Mouse (Mus musculus) liver, embryonic 15.5 days (tissue): ENCODE results near the gene Nsun7. TPM values are rescaled to one million over a fixed set of nuclear protein-coding genes. Genes with fewer than 3 reads are reported as not detected.
A peak's percentile ranks its signal among the peaks of the same experiment; 100 is the strongest.
"Not testable (repeated sequence)": the region's sequence is repeated elsewhere in the genome, so short reads cannot be mapped to it uniquely, and the experiment has no call there.

Source experiments
- ATAC-seq: fragments of 200-750 bp; cut with Nextera tagmentation; 2 replicates; pipeline ENCODE4 v1.8.0; 2017; ENCODE audit warnings: moderate number of reproducible peaks, mild to moderate bottlenecking, moderate library complexity; ENCODE audit not compliant: insufficient read depth
- H3K27ac ChIP-seq: fragments of 300-500 bp; sonication (generic); replicated peaks from 2 replicates; pipeline ENCODE4 v1.5.1; 2015; ENCODE audit warnings: mild to moderate bottlenecking, inconsistent platforms
- H3K27me3 ChIP-seq: fragments of 300-500 bp; sonication (generic); 2 replicates; pipeline ENCODE4 v1.6.1; 2015; ENCODE audit warnings: mild to moderate bottlenecking, inconsistent platforms
- H3K36me3 ChIP-seq: fragments of 300-500 bp; sonication (generic); replicated peaks from 2 replicates; pipeline ENCODE4 v1.6.1; 2015; ENCODE audit warnings: moderate library complexity, mild to moderate bottlenecking, inconsistent platforms
- H3K4me1 ChIP-seq: fragments of 300-500 bp; sonication (generic); replicated peaks from 2 replicates; pipeline ENCODE4 v1.6.1; 2015; ENCODE audit warnings: inconsistent platforms
- H3K4me2 ChIP-seq: fragments of 300-500 bp; sonication (generic); 2 replicates; pipeline ENCODE4 v1.6.1; 2015; ENCODE audit warnings: moderate library complexity, mild to moderate bottlenecking, inconsistent platforms
- H3K4me3 ChIP-seq: fragments of 300-500 bp; sonication (generic); replicated peaks from 2 replicates; pipeline ENCODE4 v1.5.1; 2015; ENCODE audit warnings: mild to moderate bottlenecking, inconsistent platforms
- H3K9ac ChIP-seq: fragments of 300-500 bp; sonication (generic); 2 replicates; pipeline ENCODE4 v1.6.1; 2015; ENCODE audit warnings: moderate library complexity, mild to moderate bottlenecking, inconsistent platforms
- H3K9me3 ChIP-seq: fragments of 300-500 bp; sonication (generic); replicated peaks from 2 replicates; pipeline ENCODE4 v1.6.1; 2016; ENCODE audit warnings: inconsistent platforms
- WGBS: fragments of 180-500 bp; shearing (Covaris S2); methylation state at CpG from one replicate; pipeline ENCODE4 v1.1.7; 2015; ENCODE audit warnings: mixed read lengths; ENCODE audit not compliant: insufficient replicate concordance; 5-methylcytosine and 5-hydroxymethylcytosine counted together
- polyA plus RNA-seq: library from polyadenylated mRNA; unstranded; fragments of >200 nt; fragmentation: Nextera tagmentation; extraction: Ambion mirVana; gene quantifications from 2 replicates; pipeline ENCODE4 v1.2.1, GENCODE M21; 2015

The Nsun7 gene
- polyA plus RNA-seq, 1 experiment from 2014 or later, result not detected

GRCm38 (mm10) chr5:66244043-66244660 is 15.5 kb upstream of the Nsun7 start:
- Histone ChIP-seq H3K9me3 (no peaks in the 10 kb centered on the region), H3K9ac (no peak overlapping the region), H3K4me2 (no peak overlapping the region), H3K36me3 (no peaks in the 10 kb centered on the region), H3K4me3 (no peak overlapping the region), H3K27me3 (no peaks in the 10 kb centered on the region), H3K4me1 (no peaks in the 10 kb centered on the region), H3K27ac (no peak overlapping the region)
- 51% methylated on average over 6 of the region's 6 CpGs for WGBS
- ATAC-seq, result no peak

- Histone ChIP-seq H3K27me3 (no peaks in the 10 kb centered on the region), H3K4me3 (no peak overlapping the region), H3K36me3 (no peaks in the 10 kb centered on the region), H3K9me3 (no peaks in the 10 kb centered on the region), H3K9ac (no peak overlapping the region), H3K4me1 (no peaks in the 10 kb centered on the region), H3K27ac (no peak overlapping the region), H3K4me2 (no peak overlapping the region)
- no peak for ATAC-seq
- WGBS, result 31% methylated on average over 10 of the region's 10 CpGs
Measured at GRCm38 (mm10) chr5:66245958-66246497, 13.7 kb upstream of the Nsun7 start.

GRCm38 (mm10) chr5:66253219-66253618 is 6.5 kb upstream of the Nsun7 start:
- Histone ChIP-seq H3K9me3 (no peaks in the 10 kb centered on the region), H3K4me1 (no peaks in the 10 kb centered on the region), H3K36me3 (no peaks in the 10 kb centered on the region), H3K9ac (no peak overlapping the region), H3K4me3 (no peak overlapping the region), H3K27me3 (no peaks in the 10 kb centered on the region), H3K27ac (no peak overlapping the region), H3K4me2 (no peak overlapping the region)
- no peak for ATAC-seq
- 71% methylated on average over 5 of the region's 5 CpGs for WGBS

- Histone ChIP-seq H3K27me3 (peaks cover 11% of the 10 kb centered on the region), H3K4me1 (no peaks in the 10 kb centered on the region), H3K27ac (no peak overlapping the region), H3K36me3 (no peaks in the 10 kb centered on the region), H3K4me3 (no peak overlapping the region), H3K9ac (no peak overlapping the region), H3K4me2 (no peak overlapping the region), H3K9me3 (no peaks in the 10 kb centered on the region)
- 74% methylated on average over 10 of the region's 10 CpGs for WGBS
- no peak for ATAC-seq
Measured at GRCm38 (mm10) chr5:66255044-66255443, 4.7 kb upstream of the Nsun7 start.

DNA sequence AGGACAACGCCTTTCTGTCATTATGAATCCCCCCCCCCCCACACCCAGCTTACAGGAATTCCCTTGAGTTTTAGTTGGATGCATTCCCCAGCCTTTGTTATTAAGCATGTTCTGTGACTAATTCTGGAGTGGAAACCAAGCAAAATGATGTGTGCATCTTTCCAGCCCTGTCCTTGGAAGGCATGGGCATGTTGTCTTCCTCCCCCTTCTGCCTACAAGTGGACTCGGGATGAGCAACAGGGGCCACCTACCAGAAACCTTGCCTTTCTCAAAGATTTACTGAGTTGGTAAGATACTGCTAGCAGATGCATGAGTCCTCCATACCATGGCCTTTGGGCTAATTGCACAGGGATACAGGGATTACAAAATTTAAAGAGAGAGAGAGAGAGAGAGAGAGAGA is 697 bp upstream of the Nsun7 start:
- H3K4me3 ChIP-seq, result no peak overlapping the region
- H3K36me3 ChIP-seq, result no peaks in the 10 kb centered on the region
- no peaks in the 10 kb centered on the region for H3K9me3 ChIP-seq
- no peak overlapping the region for H3K27ac ChIP-seq
- WGBS, result 46% methylated on average over 2 of the region's 2 CpGs
- H3K9ac ChIP-seq, result no peak overlapping the region
- no peak overlapping the region for H3K4me2 ChIP-seq
- ATAC-seq, result no peak
- H3K27me3 ChIP-seq, result peaks cover 15% of the 10 kb centered on the region
- H3K4me1 ChIP-seq, result no peaks in the 10 kb centered on the region

DNA sequence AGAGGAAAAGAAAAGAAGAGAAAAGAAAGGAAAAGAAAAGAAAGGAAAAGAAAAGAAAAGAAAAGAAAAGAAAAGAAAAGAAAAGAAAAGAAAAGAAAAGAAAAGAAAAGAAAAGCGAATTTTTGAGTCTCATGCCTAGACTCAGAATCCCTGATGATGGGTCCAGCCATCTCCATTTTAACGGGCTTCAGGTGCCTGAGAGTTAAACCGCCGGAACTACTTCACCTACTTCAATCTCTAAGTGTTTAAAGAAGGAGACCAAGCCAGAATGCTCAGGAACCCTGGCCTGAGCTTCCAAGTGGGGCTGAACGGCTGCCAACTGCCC is 304 bp upstream of the Nsun7 start:
- H3K9me3 ChIP-seq, result not testable (repeated sequence)

DNA sequence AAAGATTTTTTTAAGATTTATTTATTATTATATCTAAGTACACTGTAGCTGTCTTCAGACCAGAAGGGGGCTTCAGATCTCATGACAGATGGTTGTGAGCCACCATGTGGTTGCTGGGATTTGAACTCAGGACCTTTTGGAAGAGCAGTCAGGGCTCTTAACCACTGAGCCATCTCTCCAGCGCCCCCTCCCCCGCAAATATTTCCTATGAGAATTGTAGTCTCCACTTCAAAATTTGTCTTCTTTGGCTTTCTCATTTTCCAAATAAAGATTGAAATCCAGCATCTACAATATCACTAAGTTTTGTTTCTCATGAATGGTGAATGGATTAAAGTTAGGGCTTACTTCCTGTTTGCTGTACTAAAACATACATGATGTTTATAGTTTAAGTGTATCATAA is 2.8 kb downstream of the Nsun7 start:
- 48% methylated on average over 2 of the region's 2 CpGs for WGBS
- no peak for ATAC-seq
- peaks cover 15% of the 10 kb centered on the region for H3K27me3 ChIP-seq
- H3K9ac ChIP-seq, result no peak overlapping the region
- no peak overlapping the region for H3K27ac ChIP-seq
- no peaks in the 10 kb centered on the region for H3K9me3 ChIP-seq
- H3K4me1 ChIP-seq, result no peaks in the 10 kb centered on the region
- H3K4me3 ChIP-seq, result no peak overlapping the region
- no peaks in the 10 kb centered on the region for H3K36me3 ChIP-seq
- H3K4me2 ChIP-seq, result no peak overlapping the region

More for the DNA sequence above, 304 bp upstream of the Nsun7 start:
- H3K27ac ChIP-seq, H3K36me3 ChIP-seq, ATAC-seq, H3K4me1 ChIP-seq, H3K9ac ChIP-seq: not testable (repeated sequence)
- Histone ChIP-seq H3K4me2 (peak overlapping the region; percentile 66), H3K27me3 (peaks cover 15% of the 10 kb centered on the region), H3K4me3 (peak overlapping the region; percentile 45)
- 8% methylated on average over 5 of the region's 5 CpGs for WGBS

DNA sequence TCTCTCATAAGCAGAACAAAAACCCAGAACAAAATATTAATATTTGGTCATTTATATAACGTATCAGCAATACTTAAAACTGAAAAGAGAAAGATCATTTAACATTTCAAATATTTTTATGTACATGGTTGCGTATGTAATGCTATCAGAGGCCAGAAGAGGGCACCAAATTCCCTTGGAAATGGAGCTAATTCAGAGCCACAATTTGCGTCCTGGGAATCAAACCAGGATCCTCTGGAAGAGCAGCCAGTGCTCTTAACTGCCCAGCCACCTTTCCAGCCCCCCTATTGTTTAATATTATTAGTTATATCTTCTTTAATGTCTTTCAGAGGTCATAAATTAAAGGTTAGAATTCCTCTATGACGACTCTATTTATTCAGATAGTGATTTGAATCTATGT is 3.7 kb downstream of the Nsun7 start:
- Histone ChIP-seq H3K27me3 (peaks cover 15% of the 10 kb centered on the region), H3K36me3 (no peaks in the 10 kb centered on the region), H3K4me3 (no peak overlapping the region), H3K9me3 (no peaks in the 10 kb centered on the region), H3K4me2 (no peak overlapping the region), H3K4me1 (no peaks in the 10 kb centered on the region), H3K27ac (no peak overlapping the region), H3K9ac (no peak overlapping the region)
- ATAC-seq, result no peak
- WGBS, result 27% methylated on average over 4 of the region's 4 CpGs

DNA sequence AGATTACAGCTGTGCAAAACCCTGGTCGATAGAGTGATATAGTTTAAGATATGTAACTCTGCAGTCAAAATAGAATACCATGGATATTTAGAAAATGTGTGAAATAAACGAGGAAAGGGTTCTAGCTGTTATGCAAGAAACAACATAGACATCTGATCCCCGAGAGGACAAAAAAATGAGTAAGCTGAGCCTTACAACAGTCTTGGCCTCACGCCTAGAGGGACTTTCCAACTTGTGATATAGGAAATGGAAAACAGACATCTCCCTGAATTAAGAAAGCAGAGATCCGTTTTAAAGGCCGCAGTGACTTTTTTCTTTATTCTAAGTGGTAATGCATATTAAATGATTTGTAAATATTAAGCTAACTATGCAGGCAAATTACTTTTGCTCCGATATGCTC is 9.9 kb downstream of the Nsun7 start:
- no peaks in the 10 kb centered on the region for H3K4me1 ChIP-seq
- 63% methylated on average over 7 of the region's 7 CpGs for WGBS
- no peaks in the 10 kb centered on the region for H3K9me3 ChIP-seq
- no peak overlapping the region for H3K27ac ChIP-seq
- H3K36me3 ChIP-seq, result no peaks in the 10 kb centered on the region
- H3K9ac ChIP-seq, result no peak overlapping the region
- H3K4me3 ChIP-seq, result no peak overlapping the region
- no peak for ATAC-seq
- no peaks in the 10 kb centered on the region for H3K27me3 ChIP-seq
- no peak overlapping the region for H3K4me2 ChIP-seq

- no peaks in the 10 kb centered on the region for H3K27me3 ChIP-seq
- no peak overlapping the region for H3K4me3 ChIP-seq
- H3K36me3 ChIP-seq, result no peaks in the 10 kb centered on the region
- no peak overlapping the region for H3K4me2 ChIP-seq
- H3K9ac ChIP-seq, result no peak overlapping the region
- no peaks in the 10 kb centered on the region for H3K4me1 ChIP-seq
- no peaks in the 10 kb centered on the region for H3K9me3 ChIP-seq
- no peak overlapping the region for H3K27ac ChIP-seq
- no peak for ATAC-seq
- WGBS, result 60% methylated on average over 2 of the region's 2 CpGs
Measured at GRCm38 (mm10) chr5:66271141-66271540, 11.4 kb downstream of the Nsun7 start.

- H3K4me1 ChIP-seq, result no peaks in the 10 kb centered on the region
- H3K27me3 ChIP-seq, result no peaks in the 10 kb centered on the region
- H3K4me3 ChIP-seq, result no peak overlapping the region
- H3K9ac ChIP-seq, result no peak overlapping the region
- no peak for ATAC-seq
- no peaks in the 10 kb centered on the region for H3K36me3 ChIP-seq
- 63% methylated on average over 3 of the region's 3 CpGs for WGBS
- H3K9me3 ChIP-seq, result no peaks in the 10 kb centered on the region
- no peak overlapping the region for H3K4me2 ChIP-seq
- H3K27ac ChIP-seq, result no peak overlapping the region
Measured at GRCm38 (mm10) chr5:66274417-66274816, 14.7 kb downstream of the Nsun7 start.

DNA sequence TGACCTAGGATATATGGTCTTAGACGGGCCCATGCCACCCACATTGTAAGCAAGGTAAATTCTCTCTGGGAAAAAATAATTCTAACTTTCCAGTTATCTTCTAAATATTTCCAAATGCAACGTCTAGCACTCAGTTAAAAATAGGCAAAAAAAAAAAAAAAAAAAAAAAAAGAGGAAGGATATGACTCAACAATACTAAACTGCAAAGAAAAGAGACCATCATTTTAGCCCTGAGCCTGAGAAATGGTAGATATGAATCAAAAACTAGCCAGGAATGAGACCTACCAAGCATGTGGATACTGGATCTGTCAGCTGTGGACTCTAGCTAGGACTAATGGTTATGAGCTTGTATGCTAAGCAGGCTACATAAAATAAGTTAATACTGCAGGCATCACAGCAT is 20.0 kb downstream of the Nsun7 start:
- no peak for ATAC-seq
- no peaks in the 10 kb centered on the region for H3K4me1 ChIP-seq
- H3K9ac ChIP-seq, result no peak overlapping the region
- 37% methylated on average over 2 of the region's 2 CpGs for WGBS
- H3K9me3 ChIP-seq, result no peaks in the 10 kb centered on the region
- H3K27me3 ChIP-seq, result no peaks in the 10 kb centered on the region
- no peak overlapping the region for H3K4me3 ChIP-seq
- H3K4me2 ChIP-seq, result no peak overlapping the region
- no peaks in the 10 kb centered on the region for H3K36me3 ChIP-seq
- H3K27ac ChIP-seq, result no peak overlapping the region
